Mouse (Mus musculus) right cerebral cortex, postnatal 25 days (tissue): ENCODE measurements around the gene Fstl3.

Experiments
- DNase-seq: peaks from one replicate; pipeline ENCODE4 v3.0.0; 2022

Fstl3 gene

DNA sequence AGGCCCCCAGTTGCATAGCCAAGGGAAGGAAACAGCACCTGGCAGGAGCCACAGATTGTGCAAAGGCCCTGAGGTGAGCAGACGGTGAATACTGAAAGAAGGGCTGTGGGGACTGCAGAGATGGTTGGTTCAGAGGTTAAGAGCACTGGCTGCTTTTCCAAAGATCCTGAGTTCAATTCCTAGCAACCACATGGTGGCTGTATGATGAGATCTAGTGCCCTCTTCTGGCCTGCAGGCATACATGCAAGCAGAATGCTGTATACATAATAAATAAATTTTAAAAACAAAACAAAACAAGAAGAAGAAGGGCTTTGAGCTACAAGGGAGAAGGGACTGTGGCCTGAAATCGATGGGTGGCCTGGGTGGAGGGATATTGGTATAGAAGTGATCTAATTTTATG, 40.0 kb downstream of the Fstl3 start:
- no peak for DNase-seq

- DNase-seq: no peak
These were observed 41.2 kb downstream of the Fstl3 start for GRCm38 (mm10) chr10:79818225-79818624.

- no peak for DNase-seq
These were observed 42.5 kb downstream of the Fstl3 start for GRCm38 (mm10) chr10:79819606-79820005.

DNA sequence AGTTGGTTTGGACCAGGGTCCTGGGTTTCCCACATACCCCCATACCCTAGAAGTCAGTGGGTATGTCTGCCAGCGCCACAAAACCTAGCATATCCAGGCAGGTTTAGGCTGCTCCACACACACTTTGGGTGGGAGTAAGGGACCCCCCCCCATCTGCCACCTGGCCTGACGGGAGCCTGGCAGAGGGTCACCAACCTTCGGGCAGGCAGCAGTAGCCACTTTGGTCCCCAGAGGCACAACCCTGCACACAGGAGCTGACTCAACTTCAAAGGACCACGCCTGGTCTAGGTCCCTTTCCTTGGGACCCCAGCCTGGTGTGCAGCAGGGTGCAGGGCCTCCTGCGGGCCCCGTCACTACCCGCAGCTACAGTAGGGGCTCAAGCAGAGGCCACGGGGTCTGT, 43.2 kb downstream of the Fstl3 start:
- DNase-seq: no peak

- DNase-seq: no peak
These were observed 43.7 kb downstream of the Fstl3 start, which contains the start of gene Misp for GRCm38 (mm10) chr10:79820782-79821181. Gene Misp (plus strand): TSS chr10:79820989.

DNA sequence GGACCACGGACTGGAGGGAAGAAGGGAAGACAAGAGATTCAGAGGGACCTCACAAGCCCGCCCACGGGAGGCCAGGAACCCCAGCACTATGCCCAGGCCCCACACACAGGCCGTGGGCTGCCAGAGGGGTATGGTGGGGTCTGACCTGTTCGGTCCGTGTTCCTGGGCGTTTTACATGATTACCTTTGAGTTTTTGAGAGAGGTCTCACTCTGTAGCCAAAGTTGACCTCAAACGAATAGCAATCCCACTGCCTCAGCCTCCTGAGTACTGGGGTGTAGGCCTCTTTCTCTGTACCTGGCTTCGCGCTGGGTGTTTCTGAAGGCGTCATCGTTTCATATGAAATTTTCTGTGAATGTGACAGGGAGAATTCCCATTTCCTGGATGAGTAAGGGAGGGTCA, 44.7 kb downstream of the Fstl3 start:
- no peak for DNase-seq

DNA sequence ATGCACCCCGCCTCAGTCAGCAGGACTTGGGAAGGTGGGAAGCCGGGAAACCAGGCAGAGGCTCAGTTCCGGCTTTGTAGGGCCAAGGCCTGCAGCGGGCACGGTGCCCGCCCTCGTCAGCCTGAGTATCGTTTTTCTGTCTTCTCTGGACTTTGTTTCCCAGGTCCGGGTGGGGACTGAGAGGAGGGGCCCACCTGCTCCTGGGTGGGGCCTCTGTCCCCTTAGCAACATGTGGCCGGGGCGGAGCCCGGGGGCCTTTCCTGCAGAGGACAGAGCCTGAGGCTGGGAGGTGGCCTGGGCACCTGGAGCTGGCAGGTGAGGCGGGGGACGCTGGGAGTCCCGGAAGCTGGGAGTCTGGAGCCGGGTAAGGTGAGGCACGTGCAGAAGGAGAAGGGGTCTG, 45.3 kb downstream of the Fstl3 start:
- DNase-seq: no peak

DNA sequence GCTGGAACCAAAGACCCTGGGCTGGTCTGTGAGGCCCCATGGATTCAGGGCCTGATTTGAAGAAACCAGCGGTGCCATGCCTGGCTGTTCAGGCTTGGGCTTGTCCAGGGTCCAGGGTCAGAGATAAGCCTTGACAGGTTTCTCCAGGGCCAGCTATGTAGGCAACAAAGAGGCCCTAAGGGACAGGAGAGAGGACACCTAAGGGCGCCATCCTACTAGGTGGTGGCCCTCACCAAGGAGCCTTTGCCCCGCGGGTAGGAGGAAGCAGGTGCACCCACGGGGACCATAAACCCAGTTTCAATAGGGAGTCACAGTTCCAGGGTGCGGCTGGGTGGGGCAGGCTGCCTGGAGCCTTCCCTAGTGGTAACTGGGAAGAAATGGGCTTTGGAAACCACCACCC, 45.9 kb downstream of the Fstl3 start:
- DNase-seq: no peak

DNA sequence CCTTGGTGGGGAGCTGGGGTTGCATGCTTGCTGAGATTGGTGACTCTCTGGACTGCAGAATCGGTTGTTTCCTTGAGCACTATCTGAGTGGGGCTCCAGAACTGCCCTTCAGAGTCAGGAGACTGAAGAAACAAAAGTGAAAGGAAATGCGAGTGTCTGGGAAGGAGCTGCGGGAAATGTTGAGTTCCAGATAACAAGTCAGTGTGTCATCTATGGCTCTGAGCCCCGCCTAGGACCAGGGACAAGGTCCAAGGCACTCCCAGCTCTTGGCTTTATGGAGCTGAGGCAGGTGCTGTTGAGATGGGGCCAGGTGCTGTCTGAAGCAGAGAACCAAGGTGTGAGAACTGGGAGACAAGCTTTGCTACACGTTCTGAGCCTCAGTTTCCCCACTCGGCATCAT, 47.3 kb downstream of the Fstl3 start:
- DNase-seq: no peak

DNA sequence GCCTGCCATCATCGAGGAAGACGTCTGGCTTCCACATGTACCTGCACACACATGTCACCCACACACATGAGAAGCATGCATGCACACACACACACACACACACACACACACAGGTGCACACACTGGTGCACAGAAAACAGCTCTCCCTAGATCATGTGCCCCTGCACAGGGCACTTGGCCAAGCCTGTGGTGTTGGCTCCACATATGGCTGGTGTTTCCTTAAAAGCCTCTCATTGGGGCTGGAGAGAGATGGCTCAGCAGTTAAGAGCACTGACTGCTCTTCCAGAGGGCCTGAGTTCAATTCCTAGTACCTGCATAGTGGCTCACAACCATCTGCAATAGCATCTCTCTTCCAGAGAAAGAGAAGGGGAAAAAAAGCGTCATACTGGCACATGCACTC, 54.5 kb downstream of the Fstl3 start:
- no peak for DNase-seq
